Mouse (Mus musculus) neutrophil, adult 65 days (primary cell): Measurements from ENCODE around the gene Fam3c. TPM values are rescaled to one million over a fixed set of nuclear protein-coding genes. Genes with fewer than 3 reads are reported as not detected.

Experiments
- total RNA-seq: library from RNA; stranded (reverse); gene quantifications from 2 replicates; pipeline ENCODE4 v1.2.4, GENCODE M21; 2023

The Fam3c gene
- 9.8 and 11.2 TPM in 2 replicates for total RNA-seq

DNA sequence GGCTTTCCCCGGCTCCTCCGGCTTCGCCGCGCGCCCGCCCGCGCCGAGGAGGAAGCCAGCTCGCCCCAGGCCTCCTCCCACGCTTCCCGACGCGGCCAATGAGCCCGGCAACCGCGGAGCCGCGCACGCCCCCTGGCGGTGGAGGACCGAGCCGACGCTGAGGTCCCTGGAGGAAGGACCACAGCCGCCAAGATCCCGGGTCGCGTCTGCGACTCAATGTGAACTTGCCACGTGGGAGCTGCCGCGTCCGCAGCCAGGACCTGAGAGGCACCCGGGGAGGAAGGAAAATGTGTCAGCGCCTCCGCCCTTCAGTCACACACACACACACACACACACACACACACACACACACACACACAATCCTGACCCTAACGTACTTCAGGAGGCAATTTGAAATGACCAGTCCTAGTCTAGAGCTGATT lies at the start of gene Fam3c:
Gene Fam3c, minus strand, starts transcription at position 158 of the 422 bp plus-strand sequence.

DNA sequence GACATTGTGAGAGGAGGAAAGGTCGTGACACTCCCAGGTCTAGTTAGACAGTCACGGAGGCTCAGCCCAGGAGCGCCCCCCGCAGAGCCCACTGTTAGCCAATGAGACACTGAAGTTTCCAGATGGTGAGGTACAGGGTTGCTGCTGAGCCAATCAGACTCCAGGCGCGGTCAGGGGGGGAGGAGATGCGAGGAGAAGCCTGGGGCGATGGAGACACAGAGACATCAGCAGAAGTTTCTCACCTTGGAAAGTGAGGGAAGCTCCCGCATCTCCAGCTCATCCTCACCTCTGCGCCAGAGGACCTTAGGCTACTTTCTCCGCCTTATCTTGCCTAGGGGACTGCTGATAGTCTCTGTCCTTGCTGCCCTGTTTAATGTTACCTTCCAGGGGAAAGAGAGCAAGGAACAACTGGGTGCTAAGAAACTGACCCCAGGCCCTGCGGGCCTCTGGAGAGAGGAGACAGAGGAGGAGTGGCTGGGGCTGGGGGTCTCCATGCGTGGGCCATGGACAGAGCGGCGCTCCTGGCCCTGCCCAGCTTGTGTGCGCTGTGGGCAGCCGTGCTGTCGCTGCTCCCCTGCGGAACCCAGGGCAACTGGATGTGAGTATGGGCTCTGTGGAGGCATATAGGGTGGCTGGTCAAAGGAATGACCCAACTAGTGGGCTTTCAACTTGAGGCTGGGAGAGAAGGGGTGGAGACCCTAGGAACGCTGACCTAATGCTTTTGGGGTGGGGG lies 67.9 kb downstream of the Fam3c start, which contains the start of gene Wnt16:
Gene Wnt16, plus strand, starts transcription at position 224 of the 733 bp plus-strand sequence.

Other genes with a start within 250 kb of the Fam3c start
- gene Wnt16, start 68.0 kb downstream of the Fam3c start, total RNA-seq, result not detected in 2 replicates